Mouse (Mus musculus): ENCODE measurements around the gene Palm. TPM values are rescaled to one million over a fixed set of nuclear protein-coding genes. Genes with fewer than 3 reads are reported as not detected.
A peak's percentile ranks its signal among the peaks of the same experiment; 100 is the strongest.

Palm gene
- polyA plus RNA-seq, 1 experiment, result 34.2 TPM

DNA sequence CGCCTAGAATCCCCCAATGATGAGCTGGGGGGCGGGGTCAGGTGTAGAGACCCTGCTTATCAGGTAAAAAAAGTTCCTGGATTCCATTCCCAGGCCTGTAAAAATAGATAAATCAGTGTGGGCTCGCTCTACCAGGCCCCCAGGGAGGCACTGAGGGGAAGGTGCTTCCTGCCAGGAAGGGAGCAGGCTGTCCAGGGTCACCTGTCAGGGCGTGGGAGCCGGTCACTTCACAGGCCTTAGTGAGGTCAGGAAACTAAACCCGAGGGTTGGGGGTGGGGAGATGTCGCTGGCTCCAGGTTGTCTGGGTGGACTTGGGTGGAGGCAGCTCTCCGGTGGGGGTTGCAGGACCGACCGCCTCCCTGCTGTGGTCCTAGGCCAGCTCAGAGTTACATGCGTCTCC is 12.3 kb downstream of the Palm start:
- H3K4me3 ChIP-seq (replicated peaks; ENCODE audit: extremely low read depth, low read depth, low read length), result no peak overlapping the region
- 48% methylated on average over 11 of the region's 11 CpGs for WGBS
- TF ChIP-seq CTCF (IDR thresholded peaks at IDR 0.05; ENCODE audit: insufficient read depth, low read length), result no peak
- no peak for TF ChIP-seq POLR2A (IDR thresholded peaks at IDR 0.05; ENCODE audit: borderline replicate concordance, extremely low read depth, low read depth, low read length)
- no peak for DNase-seq
- H3K4me1 ChIP-seq (ENCODE audit: control insufficient read depth, insufficient read depth, low read length), result peaks cover 11% of the 10 kb centered on the region

DNA sequence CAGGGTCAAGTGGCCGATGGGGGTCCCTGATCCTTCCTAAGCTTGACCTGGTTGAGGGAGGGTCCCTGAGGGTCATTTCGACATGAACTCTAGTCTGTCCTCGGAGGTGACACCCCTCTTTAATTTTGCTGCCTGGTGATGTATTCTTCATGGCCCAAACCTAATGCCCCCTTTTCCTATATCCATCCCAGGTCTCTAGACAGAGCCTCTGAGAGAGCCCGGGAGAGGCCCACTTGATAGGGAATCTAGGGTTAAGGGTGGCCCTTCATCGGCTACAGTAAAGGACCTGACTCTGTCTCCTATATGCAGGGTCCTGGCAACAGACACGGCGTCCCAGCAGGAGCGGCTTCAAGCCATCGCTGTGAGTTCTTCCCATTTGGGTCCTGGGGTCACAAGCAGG is 13.0 kb downstream of the Palm start:
- Histone ChIP-seq H3K4me3 (replicated peaks; ENCODE audit: extremely low read depth, low read depth, low read length) (no peak overlapping the region), H3K4me1 (ENCODE audit: control insufficient read depth, insufficient read depth, low read length) (peaks cover 11% of the 10 kb centered on the region)
- WGBS, result 89% methylated on average over 9 of the region's 9 CpGs
- no peak for TF ChIP-seq CTCF (IDR thresholded peaks at IDR 0.05; ENCODE audit: insufficient read depth, low read length)
- TF ChIP-seq POLR2A (IDR thresholded peaks at IDR 0.05; ENCODE audit: borderline replicate concordance, extremely low read depth, low read depth, low read length), result no peak
- no peak for DNase-seq

DNA sequence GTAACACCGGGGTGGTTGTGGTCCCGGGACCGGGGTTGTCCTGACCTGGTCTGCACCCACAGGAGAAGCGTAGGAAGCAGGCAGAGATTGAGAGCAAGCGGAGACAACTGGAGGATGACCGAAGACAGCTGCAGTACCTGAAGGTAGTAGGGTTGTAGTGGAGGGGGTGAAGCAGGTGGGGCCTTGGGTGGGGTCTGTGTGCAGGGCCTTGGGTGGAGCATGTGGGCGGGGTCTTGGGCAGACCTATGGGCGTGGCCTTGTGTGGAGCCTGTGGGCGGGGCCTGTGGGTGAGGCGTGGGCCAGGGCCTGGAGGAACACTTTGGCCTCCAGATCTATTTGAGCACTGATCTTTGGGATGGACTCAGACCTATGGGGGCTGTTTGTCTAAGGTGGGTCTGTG is 13.6 kb downstream of the Palm start:
- 79% methylated on average over 10 of the region's 10 CpGs for WGBS
- no peak for DNase-seq
- peaks cover 11% of the 10 kb centered on the region for H3K4me1 ChIP-seq (ENCODE audit: control insufficient read depth, insufficient read depth, low read length)
- no peak overlapping the region for H3K4me3 ChIP-seq (replicated peaks; ENCODE audit: extremely low read depth, low read depth, low read length)
- TF ChIP-seq POLR2A (IDR thresholded peaks at IDR 0.05; ENCODE audit: borderline replicate concordance, extremely low read depth, low read depth, low read length) (no peak), CTCF (IDR thresholded peaks at IDR 0.05; ENCODE audit: insufficient read depth, low read length) (no peak)

- TF ChIP-seq POLR2A (IDR thresholded peaks at IDR 0.05; ENCODE audit: borderline replicate concordance, extremely low read depth, low read depth, low read length) (no peak), CTCF (IDR thresholded peaks at IDR 0.05; ENCODE audit: insufficient read depth, low read length) (no peak)
These were observed 14.5 kb downstream of the Palm start for GRCm38 (mm10) chr10:79807826-79808225.

GRCm38 (mm10) chr10:79808728-79809127 is 15.4 kb downstream of the Palm start:
- no peak for DNase-seq
- no peak for TF ChIP-seq CTCF (IDR thresholded peaks at IDR 0.05; ENCODE audit: insufficient read depth, low read length)
- TF ChIP-seq POLR2A (IDR thresholded peaks at IDR 0.05; ENCODE audit: borderline replicate concordance, extremely low read depth, low read depth, low read length), result no peak
- WGBS, result 56% methylated on average over 11 of the region's 11 CpGs
- Histone ChIP-seq H3K4me1 (ENCODE audit: control insufficient read depth, insufficient read depth, low read length) (0 out of 2 replicates have a peak, but pooled peaks cover 5% of the 10 kb centered on the region), H3K4me3 (replicated peaks; ENCODE audit: extremely low read depth, low read depth, low read length) (no peak overlapping the region)

More at GRCm38 (mm10) chr10:79807826-79808225, 14.5 kb downstream of the Palm start:
- no peak overlapping the region for H3K4me3 ChIP-seq (replicated peaks; ENCODE audit: extremely low read depth, low read depth, low read length)
- no peak for DNase-seq
- H3K4me1 ChIP-seq (ENCODE audit: control insufficient read depth, insufficient read depth, low read length), result peaks cover 6% of the 10 kb centered on the region; the same call in 1 of the 2 replicates
- 50% methylated on average over 11 of the region's 11 CpGs for WGBS

DNA sequence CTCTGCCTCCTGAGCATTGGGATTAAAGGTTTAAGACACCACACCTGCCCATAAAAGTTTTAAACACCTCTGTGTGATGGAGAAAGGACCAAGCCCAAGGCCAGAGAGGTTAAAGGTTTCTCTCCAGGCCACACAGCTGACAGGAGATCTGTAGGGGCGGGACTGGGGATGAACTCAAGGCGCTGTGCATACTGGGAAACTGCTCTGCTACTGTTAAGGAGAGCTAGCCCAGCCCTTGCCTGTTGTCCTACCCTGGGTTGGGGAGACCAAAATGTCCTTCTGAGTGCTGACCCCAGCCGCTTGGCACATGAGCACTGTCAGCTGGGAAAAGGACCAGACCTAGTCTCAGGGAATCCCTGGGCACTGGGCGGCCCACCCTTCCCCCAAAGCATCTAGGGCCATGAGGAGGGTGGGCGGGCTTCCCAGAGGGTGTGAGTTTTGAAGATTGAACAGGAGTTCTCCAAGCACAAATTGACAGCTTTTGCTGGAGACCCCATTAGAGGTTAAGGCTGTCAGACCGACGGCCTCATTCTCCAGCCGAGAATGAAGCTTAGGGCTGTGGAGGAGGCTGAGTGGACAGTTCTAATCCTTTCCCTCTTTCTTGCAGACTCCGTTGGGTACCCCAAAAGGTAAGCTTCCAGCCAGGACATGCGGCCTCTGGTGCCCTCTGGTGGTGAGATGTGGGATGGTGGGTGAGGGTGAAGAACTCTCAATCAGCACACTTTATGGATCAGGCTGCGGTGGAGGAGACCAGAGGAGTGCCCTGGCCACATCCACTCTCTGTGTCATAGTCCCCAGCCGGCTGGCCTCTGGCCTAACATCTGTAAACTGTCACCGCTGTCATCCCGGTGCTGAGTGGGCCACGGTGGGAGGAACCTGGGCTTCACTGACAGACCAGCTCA is 18.6 kb downstream of the Palm start:
- DNase-seq, result peak; percentile 89
- TF ChIP-seq POLR2A (IDR thresholded peaks at IDR 0.05; ENCODE audit: borderline replicate concordance, extremely low read depth, low read depth, low read length), result no peak
- TF ChIP-seq CTCF (IDR thresholded peaks at IDR 0.05; ENCODE audit: insufficient read depth, low read length), result peak; percentile 96
- Histone ChIP-seq H3K4me1 (ENCODE audit: control insufficient read depth, insufficient read depth, low read length) (0 out of 2 replicates have a peak, but pooled peaks cover 5% of the 10 kb centered on the region), H3K4me3 (replicated peaks; ENCODE audit: extremely low read depth, low read depth, low read length) (no peak overlapping the region)
- WGBS, result 32% methylated on average over 15 of the region's 15 CpGs

DNA sequence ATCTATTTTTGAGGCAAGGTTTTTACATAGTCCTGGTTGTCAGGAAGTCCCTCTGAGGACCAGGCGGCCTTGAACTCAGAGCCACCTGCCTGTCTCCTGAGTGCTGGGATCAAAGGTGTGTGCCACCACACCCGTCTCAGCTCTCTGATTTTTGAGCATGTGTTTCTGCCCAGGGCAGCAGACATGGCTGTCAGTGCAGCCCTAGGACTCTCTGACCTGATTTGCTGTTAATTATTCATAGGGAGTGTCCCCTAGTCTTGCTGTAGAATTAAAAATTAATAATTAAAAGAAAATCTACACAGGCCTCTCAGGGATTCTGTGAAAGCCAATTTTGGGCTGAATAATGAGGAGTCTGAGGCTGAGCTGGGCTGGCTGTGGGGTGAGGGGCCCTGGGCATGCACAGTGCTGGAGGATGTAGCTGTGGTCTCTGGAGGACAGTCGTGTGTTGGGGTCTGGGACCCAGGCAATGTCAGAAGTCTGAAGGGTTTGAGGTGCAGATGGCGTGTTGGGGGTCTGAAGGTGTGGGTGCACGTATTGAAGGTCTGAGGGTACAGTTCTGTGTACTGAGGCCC is 21.0 kb downstream of the Palm start:
- WGBS, result 94% methylated on average over 5 of the region's 5 CpGs
- no peaks in the 10 kb centered on the region for H3K4me1 ChIP-seq (ENCODE audit: control insufficient read depth, insufficient read depth, low read length)
- TF ChIP-seq POLR2A (IDR thresholded peaks at IDR 0.05; ENCODE audit: borderline replicate concordance, extremely low read depth, low read depth, low read length) (no peak), CTCF (IDR thresholded peaks at IDR 0.05; ENCODE audit: insufficient read depth, low read length) (no peak)
- no peak overlapping the region for H3K4me3 ChIP-seq (replicated peaks; ENCODE audit: extremely low read depth, low read depth, low read length)
- DNase-seq, result no peak

- DNase-seq, result no peak
- WGBS, result 86% methylated on average over 12 of the region's 12 CpGs
- Histone ChIP-seq H3K4me1 (ENCODE audit: control insufficient read depth, insufficient read depth, low read length) (no peaks in the 10 kb centered on the region), H3K4me3 (replicated peaks; ENCODE audit: extremely low read depth, low read depth, low read length) (no peak overlapping the region)
- TF ChIP-seq CTCF (IDR thresholded peaks at IDR 0.05; ENCODE audit: insufficient read depth, low read length) (no peak), POLR2A (IDR thresholded peaks at IDR 0.05; ENCODE audit: borderline replicate concordance, extremely low read depth, low read depth, low read length) (no peak)
These were observed 22.5 kb downstream of the Palm start for GRCm38 (mm10) chr10:79815671-79816494.

- Histone ChIP-seq H3K4me3 (replicated peaks; ENCODE audit: extremely low read depth, low read depth, low read length) (no peak overlapping the region), H3K4me1 (ENCODE audit: control insufficient read depth, insufficient read depth, low read length) (no peaks in the 10 kb centered on the region)
- no peak for DNase-seq
- TF ChIP-seq POLR2A (IDR thresholded peaks at IDR 0.05; ENCODE audit: borderline replicate concordance, extremely low read depth, low read depth, low read length), result no peak
- TF ChIP-seq CTCF (IDR thresholded peaks at IDR 0.05; ENCODE audit: insufficient read depth, low read length), result no peak
- WGBS, result 88% methylated on average over 2 of the region's 2 CpGs
These were observed 23.7 kb downstream of the Palm start for GRCm38 (mm10) chr10:79817111-79817510.
